Mouse (Mus musculus) 416B (cell line): ENCODE data around the gene Ccn1.

Experiments
- DNase-seq: peaks from one replicate; pipeline ENCODE4 v3.0.0; 2011; ENCODE audit warnings: low read depth

Gene Ccn1

DNA sequence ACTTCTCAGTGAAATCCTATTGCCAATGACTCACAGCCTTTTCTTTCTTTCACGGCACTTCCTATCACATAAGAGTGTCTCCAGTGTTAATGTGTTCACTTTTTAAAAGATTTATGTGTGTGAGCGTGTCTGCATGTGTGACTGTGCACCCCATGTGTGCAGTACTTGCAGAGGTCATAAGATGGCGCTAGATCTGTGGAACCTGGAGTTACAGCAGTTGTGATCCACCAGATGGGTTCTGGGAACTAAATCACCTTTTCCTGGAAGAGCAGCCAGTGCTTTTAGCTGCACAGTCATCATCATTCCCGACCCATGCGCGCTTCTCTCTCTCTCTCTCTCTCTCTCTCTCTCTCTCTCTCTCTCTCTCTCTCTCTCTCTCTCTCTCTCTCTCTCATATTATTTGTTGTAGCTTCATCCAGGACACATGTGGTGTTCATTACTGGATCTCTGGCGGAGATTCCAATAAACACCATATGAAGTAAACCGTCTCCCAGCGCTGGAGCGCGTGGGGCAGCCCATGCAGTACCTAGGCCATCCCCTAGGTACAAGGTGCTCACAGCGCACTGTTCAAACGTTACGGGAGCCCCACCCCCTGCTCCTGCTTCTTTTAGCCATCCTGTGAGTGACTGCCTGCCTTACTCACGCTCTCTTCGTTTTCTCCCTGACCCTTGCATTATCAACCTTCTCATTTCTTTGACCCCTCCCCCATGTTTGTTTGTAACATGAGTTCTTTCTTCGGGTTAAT lies 30.0 kb downstream of the Ccn1 start:
- no peak for DNase-seq

DNA sequence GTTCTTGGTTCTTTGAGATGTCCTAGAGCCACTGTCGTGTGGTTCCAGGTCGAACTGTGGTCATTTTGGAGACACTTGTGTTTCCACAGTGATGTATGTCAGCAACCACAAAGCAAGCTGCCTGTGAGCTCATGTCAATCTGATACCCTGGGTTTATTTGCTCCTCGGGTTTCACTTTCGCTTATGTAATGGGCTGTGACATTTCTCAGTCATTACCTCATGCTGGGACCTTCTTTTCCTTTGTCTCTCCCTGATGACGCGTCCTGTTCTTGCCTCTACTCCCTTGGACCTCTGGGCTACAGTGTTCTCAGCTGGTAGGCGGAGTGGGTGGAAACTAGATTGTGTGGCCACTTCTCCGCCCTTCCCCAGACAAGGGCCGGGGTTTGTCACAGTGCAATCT lies 31.5 kb downstream of the Ccn1 start:
- DNase-seq = peak; percentile 67

DNA sequence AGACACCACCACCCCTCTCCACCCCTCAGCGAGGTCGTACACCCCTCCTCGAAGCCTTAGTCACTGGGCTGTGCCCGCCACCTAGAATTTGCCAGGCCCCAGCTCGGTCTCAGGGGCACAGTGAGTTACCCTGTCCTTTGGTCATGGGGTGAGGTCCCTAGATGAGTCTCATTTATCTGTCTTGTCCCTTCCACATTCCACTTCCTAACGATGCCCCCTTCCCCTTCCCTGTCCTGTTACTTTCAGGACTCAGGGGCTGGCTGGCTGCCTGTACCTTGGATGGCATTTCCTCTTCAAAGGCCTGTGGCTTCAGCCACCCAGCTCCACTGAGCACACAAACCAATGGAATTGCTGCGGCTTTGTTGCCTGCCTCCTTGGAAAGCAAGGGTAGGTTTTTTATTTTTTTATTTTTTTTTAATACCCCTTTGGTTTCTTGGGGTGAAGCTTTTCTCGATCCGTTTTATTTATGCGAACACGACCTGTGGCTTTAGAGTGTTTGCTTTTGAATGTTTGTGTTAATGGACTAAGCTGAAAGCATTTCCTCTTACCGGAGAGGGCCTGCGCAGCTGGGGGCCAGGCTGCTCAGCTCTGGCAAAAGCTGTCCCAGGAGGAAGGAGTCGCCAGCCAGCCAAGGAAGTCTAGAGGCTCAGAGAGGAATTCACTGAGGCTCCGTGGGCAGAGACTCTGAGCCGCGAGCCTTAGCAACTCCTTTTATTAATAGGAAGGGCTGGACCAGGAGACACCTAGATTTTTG lies 35.2 kb downstream of the Ccn1 start:
- no peak for DNase-seq

DNA sequence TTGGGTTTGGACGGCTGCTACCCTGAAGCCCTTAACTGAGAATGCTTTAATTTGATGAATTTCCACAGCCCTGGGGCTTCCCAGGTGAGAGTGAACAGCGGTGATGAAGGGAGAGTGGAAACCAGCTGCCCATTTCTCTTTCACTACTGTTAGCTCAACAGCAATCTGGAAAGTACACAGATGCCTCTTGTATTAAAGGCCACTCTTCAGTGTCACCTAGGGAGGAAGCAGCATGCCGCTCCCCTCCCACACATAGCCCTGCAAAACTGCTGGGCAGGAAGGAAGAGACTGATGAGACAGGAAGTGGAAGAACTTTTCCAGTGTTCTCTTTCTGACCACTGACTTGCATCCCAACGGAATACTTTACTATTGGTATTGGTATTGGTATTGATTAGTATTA lies 36.5 kb downstream of the Ccn1 start:
- no peak for DNase-seq

DNA sequence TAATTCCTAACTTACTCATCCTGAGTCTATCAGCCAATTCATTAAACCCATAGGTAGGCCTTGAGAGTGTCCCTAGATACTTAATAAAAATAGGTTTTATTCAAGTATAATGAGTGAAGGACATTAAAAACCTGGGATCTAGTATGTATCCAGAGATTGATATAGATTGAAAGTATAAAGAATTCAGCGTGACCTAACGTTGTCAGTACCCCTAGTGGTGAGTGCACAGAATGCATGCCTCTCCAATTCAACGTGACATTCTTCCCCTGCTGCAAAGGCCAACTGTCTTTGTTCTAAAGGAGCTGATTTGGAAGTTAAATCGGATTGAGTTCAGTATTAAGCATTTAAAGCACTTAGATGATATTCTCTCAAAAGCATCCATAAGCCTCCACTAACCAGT lies 37.1 kb downstream of the Ccn1 start:
- peak; percentile 21 for DNase-seq

DNA sequence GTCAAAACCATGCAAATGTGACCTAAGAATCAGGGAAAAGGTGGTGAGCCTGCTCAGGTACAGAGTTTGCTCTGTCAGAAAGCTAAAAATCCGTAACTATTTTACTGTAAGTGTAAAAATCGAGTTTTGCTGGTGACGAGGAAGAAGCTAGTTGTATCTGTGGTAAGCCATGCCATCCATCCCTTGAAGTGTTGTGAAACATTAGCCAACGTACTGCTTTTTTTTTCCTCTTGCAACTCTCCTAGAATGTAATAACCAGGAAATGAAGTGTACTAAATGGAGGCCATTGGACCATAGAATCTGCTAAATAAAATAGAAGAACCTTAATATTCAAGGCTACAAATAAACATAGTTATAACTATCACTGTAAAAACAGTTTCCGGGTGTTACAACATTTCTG lies 41.5 kb downstream of the Ccn1 start:
- DNase-seq = peak; percentile 40

DNA sequence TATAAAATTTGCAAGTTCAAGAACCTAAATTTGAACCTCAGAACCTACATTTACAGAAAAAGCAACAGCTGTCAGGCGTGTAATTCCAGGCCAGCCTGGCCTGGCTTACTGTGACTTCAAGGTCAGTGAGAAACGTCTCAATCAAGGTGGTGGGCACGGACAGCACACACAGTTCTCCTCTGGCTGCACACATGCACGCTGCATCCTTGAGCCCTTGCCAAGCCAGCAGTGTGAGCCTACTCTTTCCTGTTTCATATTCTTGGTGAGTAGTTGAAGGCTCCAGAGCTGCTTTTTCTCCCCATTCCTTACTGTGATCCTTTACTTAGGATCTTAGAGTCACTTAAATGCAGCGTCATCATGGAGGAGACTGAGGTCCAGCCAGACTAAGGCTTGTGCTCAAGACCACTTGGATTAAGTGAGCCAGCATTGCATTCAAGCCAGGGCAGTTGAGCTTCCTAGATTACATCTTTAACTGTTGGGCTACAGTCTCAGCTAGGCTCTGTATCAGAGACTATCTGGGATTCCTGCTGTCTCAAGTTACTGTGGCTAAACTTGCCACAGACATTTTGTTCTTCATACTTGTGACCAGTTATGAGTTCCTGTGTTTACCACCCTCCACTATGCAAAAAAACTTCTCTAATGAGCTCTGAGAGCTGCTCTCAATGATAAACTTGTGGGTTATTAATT lies 44.2 kb downstream of the Ccn1 start:
- peak; percentile 46 for DNase-seq

DNA sequence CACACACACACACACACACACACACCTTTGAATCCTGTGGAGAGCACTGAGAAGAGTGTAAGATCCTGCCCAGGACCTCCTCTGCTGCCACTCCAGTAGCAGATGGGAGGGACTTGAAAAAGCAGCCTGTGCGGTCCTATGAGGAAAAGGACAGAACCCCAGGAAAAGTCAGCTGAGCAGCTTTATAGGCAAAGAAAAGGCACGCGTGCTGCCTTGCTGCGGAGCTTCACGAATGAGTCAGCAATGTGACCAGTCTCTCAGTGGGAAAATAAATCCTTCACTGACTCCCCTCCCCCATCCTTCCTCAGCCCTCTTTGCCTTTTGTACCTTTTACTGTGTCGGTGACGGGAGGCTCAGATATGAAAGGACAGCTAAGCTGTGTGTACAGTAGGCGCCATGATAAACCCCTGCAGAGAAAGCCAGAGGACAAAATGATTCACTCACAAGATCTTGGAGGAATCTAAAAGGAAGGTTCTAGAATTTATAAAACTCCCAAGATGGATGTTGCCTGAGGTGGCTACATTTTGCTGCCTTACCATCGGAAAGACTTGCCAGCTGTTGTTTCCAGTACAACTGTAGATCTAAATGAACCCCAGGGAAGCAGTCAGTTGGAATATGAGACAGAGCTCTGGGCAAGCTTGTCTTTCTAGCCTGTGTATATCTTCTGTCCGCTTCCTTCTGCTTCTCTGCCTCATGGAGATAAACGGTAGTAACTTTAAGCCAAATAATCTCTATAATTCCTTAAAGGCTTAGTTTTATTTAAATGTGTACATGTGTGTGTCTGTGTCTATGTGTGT lies 47.2 kb downstream of the Ccn1 start:
- no peak for DNase-seq

DNA sequence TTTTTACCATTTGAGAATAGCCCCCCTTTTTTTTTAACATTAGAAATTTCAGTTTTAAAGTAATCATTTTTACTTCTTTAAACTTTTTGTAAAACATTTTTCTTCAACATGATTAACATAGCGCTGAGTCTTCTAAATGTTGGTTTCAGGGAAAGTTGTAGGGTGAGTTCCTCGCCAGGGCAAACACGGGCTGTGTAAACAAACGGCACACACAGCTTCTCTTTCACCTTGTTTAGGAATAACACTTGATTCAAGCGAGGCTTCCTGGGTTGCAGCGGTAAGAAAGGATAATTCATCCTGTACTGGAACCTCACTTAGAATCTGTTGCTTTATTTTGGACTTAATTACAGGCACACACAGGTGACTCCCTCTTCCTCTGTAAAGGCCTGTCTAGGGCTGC lies 48.4 kb downstream of the Ccn1 start:
- no peak for DNase-seq

DNA sequence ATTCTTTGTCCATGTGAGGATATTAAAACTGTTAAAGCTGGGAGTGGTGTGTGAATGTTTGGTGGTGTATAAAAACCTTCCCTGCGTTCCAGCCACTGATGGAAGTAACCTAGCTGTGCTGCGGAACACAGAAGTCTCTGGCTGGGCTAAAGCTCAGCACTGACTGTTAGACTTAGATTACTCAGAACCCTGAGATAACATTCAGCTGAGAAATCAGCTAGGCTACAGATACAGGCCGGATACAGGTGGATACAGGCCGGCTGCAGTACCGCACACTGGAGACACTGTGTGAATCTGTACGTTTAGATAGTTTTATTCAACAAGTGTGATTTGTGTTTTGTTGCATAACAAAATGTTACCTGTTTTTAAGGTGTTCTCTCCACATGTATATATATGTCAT lies 49.0 kb downstream of the Ccn1 start:
- DNase-seq = no peak

DNA sequence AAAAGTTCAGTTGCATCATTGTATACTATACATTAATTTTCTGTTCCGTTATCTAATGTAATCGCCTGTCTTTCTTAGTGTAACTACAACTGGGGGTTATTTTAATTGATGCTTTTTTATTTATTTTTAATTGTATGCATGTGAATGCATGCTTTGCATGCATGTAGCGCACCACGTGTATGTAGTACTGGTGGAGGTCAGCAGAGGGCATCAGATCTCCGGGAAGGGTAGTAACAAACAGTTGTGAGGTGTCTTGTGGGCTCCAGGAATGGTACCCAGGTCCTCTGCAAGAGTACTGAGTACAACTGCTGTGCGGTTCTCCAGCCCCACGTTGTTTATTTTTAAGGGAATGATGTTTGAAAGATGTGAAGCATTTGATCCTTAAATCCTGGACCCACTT lies 50.7 kb downstream of the Ccn1 start:
- no peak for DNase-seq
